In the genomic region with DNA sequence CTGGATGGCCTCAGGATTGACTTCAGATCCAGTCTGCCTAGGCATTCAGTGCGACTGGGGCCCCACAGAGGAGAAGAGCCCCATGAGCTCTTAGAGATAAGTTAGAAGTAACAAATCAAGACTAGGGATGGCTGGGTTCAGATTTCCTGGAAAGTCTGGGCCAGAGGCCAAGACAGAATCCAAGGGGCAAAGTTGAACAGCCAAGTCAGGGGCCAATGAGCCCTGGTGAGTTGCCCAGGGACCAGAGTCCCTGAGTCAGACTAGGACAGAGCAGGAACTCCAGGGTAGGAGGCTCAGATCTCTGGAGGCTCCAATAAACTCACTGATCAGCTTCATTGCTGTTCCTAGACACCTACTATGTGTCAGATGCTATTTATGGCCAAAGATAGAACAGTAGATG, we compare ENCODE assay signal across 19 mouse cellular contexts.
A peak's percentile ranks its signal among the peaks of the same experiment; 100 is the strongest.
DNase-seq lines count a peak whose midpoint lies in the region; ATAC-seq and TF ChIP-seq lines count a peak whose summit lies in the region.
"Had no signal": no experiment of that assay in that cellular context is flagged by ENCODE, and none has a peak within 500 bp of the region (broad histone marks: within the 10 kb centered on the region; RNA-seq: fewer than 3 reads in every experiment).

No protein-coding gene starts in this region.

- no peaks in the 10 kb centered on the region for H3K27me3 ChIP-seq in liver, adult 2 months (ENCODE audit: control insufficient read depth, insufficient read depth, low read length)
- no peaks in the 10 kb centered on the region for H3K27me3 ChIP-seq in liver, embryonic 12.5 days (replicated peaks)
- H3K27me3 ChIP-seq: liver, embryonic 15.5 days; neural tube, embryonic 15.5 days had no signal

- no peak overlapping the region for H3K4me2 ChIP-seq in liver, embryonic 12.5 days
- H3K4me2 ChIP-seq: liver, embryonic 15.5 days; midbrain, embryonic 12.5 days; neural tube, embryonic 15.5 days had no signal

- peak; percentile 88 for DNase-seq in liver, adult 2 months (ENCODE audit: extremely low read depth, low read depth, low spot score)
- DNase-seq in adrenal gland, postnatal 10 days = peak; percentile 30
- DNase-seq in kidney, adult 8-10 months = peak; percentile 87 to 90
- peak; percentile 65 to 74 for DNase-seq in kidney, postnatal 4 days
- no peak for DNase-seq in cerebellum, postnatal 4 days (ENCODE audit: low spot score in 2 of 2)
- no peak for DNase-seq in heart, adult 11 months
- no peak for DNase-seq in layer of hippocampus, postnatal 36 days
- DNase-seq: B cell, adult 2 months; cerebellum, postnatal 14 days; gastrocnemius, adult 2 months; heart, postnatal 14 days; thymus, adult 18-20 months had no signal

- H3K27ac ChIP-seq in liver, adult 2 months (replicated peaks; ENCODE audit: insufficient read depth, low read depth, low read length) = no peak overlapping the region
- no peak overlapping the region for H3K27ac ChIP-seq in liver, embryonic 12.5 days
- H3K27ac ChIP-seq: gastrocnemius, adult 2 months; limb, embryonic 10.5 days; liver, embryonic 15.5 days; macrophage; midbrain, embryonic 12.5 days; neural tube, embryonic 15.5 days had no signal

- no peaks in the 10 kb centered on the region for H3K36me3 ChIP-seq in liver, adult 2 months (ENCODE audit: control insufficient read depth, insufficient read depth, low read length)
- no peaks in the 10 kb centered on the region for H3K36me3 ChIP-seq in liver, embryonic 12.5 days
- H3K36me3 ChIP-seq: limb, embryonic 10.5 days; liver, embryonic 15.5 days; midbrain, embryonic 12.5 days; neural tube, embryonic 15.5 days had no signal

- peaks cover 39% of the 10 kb centered on the region for H3K4me1 ChIP-seq in liver, adult 2 months (ENCODE audit: control insufficient read depth, insufficient read depth, low read length)
- no peaks in the 10 kb centered on the region for H3K4me1 ChIP-seq in liver, embryonic 12.5 days

- no peak for ATAC-seq in liver, embryonic 12.5 days
- ATAC-seq: forebrain, embryonic 16.5 days had no signal

- no peaks in the 10 kb centered on the region for H3K79me2 ChIP-seq in liver, adult 2 months (ENCODE audit: control insufficient read depth, insufficient read depth, low read length)

- no peak overlapping the region for H3K9ac ChIP-seq in liver, adult 2 months (ENCODE audit: low read depth, low read length)
- no peak overlapping the region for H3K9ac ChIP-seq in liver, embryonic 12.5 days
- H3K9ac ChIP-seq: liver, embryonic 15.5 days; midbrain, embryonic 12.5 days; neural tube, embryonic 15.5 days had no signal

- no peak for TF ChIP-seq POLR2A in liver, adult 2 months (IDR thresholded peaks at IDR 0.05; ENCODE audit: extremely low read depth, insufficient read depth, low read length)

- no peak for TF ChIP-seq CTCF in liver, adult 2 months (IDR thresholded peaks at IDR 0.05; ENCODE audit: low read depth, low read length)

- H3K4me3 ChIP-seq in liver, adult 2 months (ENCODE audit: insufficient read depth, low read depth, low read length) = no peak overlapping the region
- H3K4me3 ChIP-seq in liver, embryonic 12.5 days = no peak overlapping the region
- H3K4me3 ChIP-seq: gastrocnemius, adult 2 months; limb, embryonic 10.5 days; liver, embryonic 15.5 days; midbrain, embryonic 12.5 days; neural tube, embryonic 15.5 days had no signal

- H3K9me3 ChIP-seq in liver, embryonic 12.5 days (replicated peaks) = no peaks in the 10 kb centered on the region
- H3K9me3 ChIP-seq: limb, embryonic 10.5 days; liver, embryonic 15.5 days; midbrain, embryonic 12.5 days; neural tube, embryonic 15.5 days had no signal

- 10% methylated on average over 1 of the region's 1 CpGs for WGBS in liver, adult 2 months
- WGBS in liver, embryonic 12.5 days (ENCODE audit: insufficient replicate concordance) = 40% methylated on average over 1 of the region's 1 CpGs

Comparison
In these comparisons a context has a peak if more than half of its experiments do, and no peak if none do; other contexts are left out.
1. DNase-seq: peak in liver, adult 2 months (single experiment), adrenal gland, postnatal 10 days (single experiment), kidney, adult 8-10 months (2 of 2) and kidney, postnatal 4 days (2 of 2); none in cerebellum, postnatal 4 days (0 of 2), heart, adult 11 months (single experiment) and layer of hippocampus, postnatal 36 days (0 of 2).